Mouse (Mus musculus): ENCODE data around the gene 2210407C18Rik.

- TF ChIP-seq POLR2A (IDR thresholded peaks at IDR 0.05; ENCODE audit: low read depth, low read length) (no peak), CTCF (IDR thresholded peaks at IDR 0.05; ENCODE audit: extremely low read depth, insufficient read length, insufficient replicate concordance, low read depth, low read length) (no peak)
These were observed 2.9 kb upstream of the 2210407C18Rik start for GRCm38 (mm10) chr11:58618793-58619192.

All from small intestine, adult 2 months (tissue).